Mouse (Mus musculus) heart, embryonic 11.5 days (tissue): ENCODE results near the gene Adra2c. TPM values are rescaled to one million over a fixed set of nuclear protein-coding genes. Genes with fewer than 3 reads are reported as not detected.

Source experiments
- ATAC-seq: fragments of 200-750 bp; cut with Nextera tagmentation; replicated peaks from 2 replicates; pipeline ENCODE4 v1.8.0; 2017; ENCODE audit warnings: moderate library complexity; ENCODE audit not compliant: insufficient number of reproducible peaks, low FRiP score, low TSS enrichment
- H3K27ac ChIP-seq: fragments of 300-500 bp; sonication (generic); 2 replicates; pipeline ENCODE4 v1.5.1; 2014; ENCODE audit warnings: mild to moderate bottlenecking, low read depth, low read length
- H3K27me3 ChIP-seq: fragments of 300-500 bp; sonication (generic); 2 replicates; pipeline ENCODE4 v1.6.1; 2014; ENCODE audit warnings: mild to moderate bottlenecking, low read length, mixed read lengths; ENCODE audit not compliant: control insufficient read depth, insufficient read depth
- H3K36me3 ChIP-seq: fragments of 300-500 bp; sonication (generic); 2 replicates; pipeline ENCODE4 v1.6.1; 2014; ENCODE audit warnings: mild to moderate bottlenecking, low read length, moderate library complexity, mixed read lengths; ENCODE audit not compliant: control insufficient read depth, insufficient read depth
- H3K4me1 ChIP-seq: fragments of 300-500 bp; sonication (generic); 2 replicates; pipeline ENCODE4 v1.6.1; 2014; ENCODE audit warnings: low read length; ENCODE audit not compliant: control insufficient read depth, insufficient read depth
- H3K4me2 ChIP-seq: fragments of 300-500 bp; sonication (generic); 2 replicates; pipeline ENCODE4 v1.6.1; 2014; ENCODE audit warnings: mild to moderate bottlenecking, moderate library complexity
- H3K4me3 ChIP-seq: fragments of 300-500 bp; sonication (generic); 2 replicates; pipeline ENCODE4 v1.5.1; 2014; ENCODE audit warnings: low read depth, low read length
- H3K9ac ChIP-seq: fragments of 300-500 bp; sonication (generic); 2 replicates; pipeline ENCODE4 v1.6.1; 2014; ENCODE audit warnings: mild to moderate bottlenecking, low read depth, low read length, moderate library complexity
- H3K9me3 ChIP-seq: fragments of 300-500 bp; sonication (generic); replicated peaks from 2 replicates; pipeline ENCODE4 v1.6.1; 2016; ENCODE audit warnings: low read length; ENCODE audit not compliant: control insufficient read depth
- WGBS: fragments of 180-500 bp; shearing (Covaris S2); extraction: QIAGEN DNeasy Blood & Tissue Kit; methylation state at CpG from one replicate; pipeline ENCODE4 v1.1.7; 2014; ENCODE audit not compliant: insufficient replicate concordance; 5-methylcytosine and 5-hydroxymethylcytosine counted together
- polyA plus RNA-seq: library from polyadenylated mRNA; unstranded; fragments of >200 nt; fragmentation: Nextera tagmentation; extraction: Ambion mirVana; gene quantifications from 2 replicates; pipeline ENCODE4 v1.2.1, GENCODE M21; 2014

Adra2c gene
- 0.04 TPM in 1 of 2 replicates, not detected in the other for polyA plus RNA-seq

GRCm38 (mm10) chr5:35278019-35278418 is at the start of gene Adra2c:
Gene Adra2c, plus strand, starts transcription at chr5:35278319.
- H3K4me1 ChIP-seq: peaks cover 9% of the 10 kb centered on the region; the same call in 1 of the 2 replicates
- no peaks in the 10 kb centered on the region for H3K9me3 ChIP-seq
- H3K27ac ChIP-seq: no peak within 1 kb of the TSS
- H3K4me3 ChIP-seq: peak within 1 kb of the TSS; percentile 62
- H3K9ac ChIP-seq: no peak within 1 kb of the TSS
- H3K4me2 ChIP-seq: peak within 1 kb of the TSS; percentile 96
- WGBS: 39% methylated on average over 3 of the region's 3 CpGs
- ATAC-seq: no peak
- peaks cover 71% of the 10 kb centered on the region for H3K27me3 ChIP-seq
- H3K36me3 ChIP-seq: no peaks in the 10 kb centered on the region

GRCm38 (mm10) chr5:35233142-35233541 is 45.0 kb upstream of the Adra2c start:
- no peaks in the 10 kb centered on the region for H3K36me3 ChIP-seq
- no peak overlapping the region for H3K27ac ChIP-seq
- no peak for ATAC-seq
- H3K9me3 ChIP-seq: no peaks in the 10 kb centered on the region
- peaks cover 2% of the 10 kb centered on the region; the same call in 1 of the 2 replicates for H3K27me3 ChIP-seq
- no peak overlapping the region for H3K9ac ChIP-seq
- 44% methylated on average over 4 of the region's 4 CpGs for WGBS
- H3K4me2 ChIP-seq: no peak overlapping the region
- H3K4me1 ChIP-seq: peaks cover 5% of the 10 kb centered on the region; the same call in 1 of the 2 replicates
- no peak overlapping the region for H3K4me3 ChIP-seq

GRCm38 (mm10) chr5:35237757-35238156 is 40.4 kb upstream of the Adra2c start:
- no peaks in the 10 kb centered on the region for H3K27me3 ChIP-seq
- H3K36me3 ChIP-seq: no peaks in the 10 kb centered on the region
- no peak overlapping the region for H3K9ac ChIP-seq
- no peak for ATAC-seq
- no peaks in the 10 kb centered on the region for H3K4me1 ChIP-seq
- 74% methylated on average over 4 of the region's 4 CpGs for WGBS
- no peak overlapping the region for H3K4me2 ChIP-seq
- H3K4me3 ChIP-seq: no peak overlapping the region
- no peaks in the 10 kb centered on the region for H3K9me3 ChIP-seq
- H3K27ac ChIP-seq: no peak overlapping the region

GRCm38 (mm10) chr5:35238627-35239026 is 39.5 kb upstream of the Adra2c start:
- no peaks in the 10 kb centered on the region for H3K36me3 ChIP-seq
- 77% methylated on average over 2 of the region's 2 CpGs for WGBS
- no peak for ATAC-seq

GRCm38 (mm10) chr5:35241556-35241955 is 36.6 kb upstream of the Adra2c start:
- Histone ChIP-seq H3K4me1 (no peaks in the 10 kb centered on the region), H3K36me3 (no peaks in the 10 kb centered on the region), H3K27me3 (peaks cover 6% of the 10 kb centered on the region; the same call in 1 of the 2 replicates), H3K27ac (no peak overlapping the region), H3K9ac (no peak overlapping the region), H3K4me3 (no peak overlapping the region), H3K9me3 (no peaks in the 10 kb centered on the region), H3K4me2 (no peak overlapping the region)
- WGBS: 64% methylated on average over 3 of the region's 3 CpGs
- no peak for ATAC-seq

More at GRCm38 (mm10) chr5:35238627-35239026, 39.5 kb upstream of the Adra2c start:
- H3K4me1 ChIP-seq: no peaks in the 10 kb centered on the region
- no peak overlapping the region for H3K9ac ChIP-seq
- H3K4me3 ChIP-seq: no peak overlapping the region
- no peak overlapping the region for H3K4me2 ChIP-seq
- no peaks in the 10 kb centered on the region for H3K9me3 ChIP-seq
- no peaks in the 10 kb centered on the region for H3K27me3 ChIP-seq
- no peak overlapping the region for H3K27ac ChIP-seq

GRCm38 (mm10) chr5:35244204-35244603 is 33.9 kb upstream of the Adra2c start:
- Histone ChIP-seq H3K36me3 (no peaks in the 10 kb centered on the region), H3K4me1 (no peaks in the 10 kb centered on the region), H3K9me3 (no peaks in the 10 kb centered on the region), H3K27ac (no peak overlapping the region), H3K4me3 (no peak overlapping the region), H3K27me3 (peaks cover 6% of the 10 kb centered on the region; the same call in 1 of the 2 replicates), H3K9ac (no peak overlapping the region), H3K4me2 (no peak overlapping the region)
- ATAC-seq: no peak
- 7% methylated on average over 1 of the region's 1 CpGs for WGBS

GRCm38 (mm10) chr5:35245555-35246273 is 32.4 kb upstream of the Adra2c start:
- Histone ChIP-seq H3K9me3 (no peaks in the 10 kb centered on the region), H3K4me3 (no peak overlapping the region), H3K4me1 (no peaks in the 10 kb centered on the region), H3K27me3 (peaks cover 6% of the 10 kb centered on the region; the same call in 1 of the 2 replicates), H3K9ac (no peak overlapping the region), H3K36me3 (no peaks in the 10 kb centered on the region), H3K27ac (no peak overlapping the region), H3K4me2 (no peak overlapping the region)
- no peak for ATAC-seq
- 51% methylated on average over 11 of the region's 11 CpGs for WGBS

GRCm38 (mm10) chr5:35254964-35255716 is 23.0 kb upstream of the Adra2c start:
- ATAC-seq: no peak
- H3K4me3 ChIP-seq: no peak overlapping the region
- no peak overlapping the region for H3K4me2 ChIP-seq
- H3K27ac ChIP-seq: no peak overlapping the region
- H3K27me3 ChIP-seq: peaks cover 4% of the 10 kb centered on the region; the same call in 1 of the 2 replicates
- H3K36me3 ChIP-seq: no peaks in the 10 kb centered on the region
- no peaks in the 10 kb centered on the region for H3K9me3 ChIP-seq
- WGBS: 34% methylated on average over 5 of the region's 5 CpGs
- H3K9ac ChIP-seq: no peak overlapping the region
- peaks cover 5% of the 10 kb centered on the region for H3K4me1 ChIP-seq
